Mouse (Mus musculus): ENCODE data around the gene Slc41a3.

GRCm38 (mm10) chr6:90601736-90602135 lies 2.8 kb upstream of the Slc41a3 start:
- TF ChIP-seq CTCF (IDR thresholded peaks at IDR 0.05; ENCODE audit: low read depth, low read length) = no peak
- TF ChIP-seq GATA1 (IDR thresholded peaks at IDR 0.05; ENCODE audit: borderline replicate concordance, low read length) = no peak
- TF ChIP-seq TAL1 (conservative IDR thresholded peaks at IDR 0.05; ENCODE audit: low read depth, low read length) = no peak
- no peak for TF ChIP-seq GATA2 (IDR thresholded peaks at IDR 0.05; ENCODE audit: borderline replicate concordance, low read depth, low read length)
- no peak for TF ChIP-seq POLR2AphosphoS5 (IDR thresholded peaks at IDR 0.05; ENCODE audit: insufficient replicate concordance, low read depth, low read length)
